Mouse (Mus musculus) bone marrow macrophage, adult 2 months (primary cell): ENCODE measurements around the gene Rimbp2. TPM values are rescaled to one million over a fixed set of nuclear protein-coding genes. Genes with fewer than 3 reads are reported as not detected.

ENCODE experiments used
- H3K27ac ChIP-seq: 2 replicates; pipeline ENCODE4 v1.5.1; 2012; ENCODE audit warnings: low read depth, low read length; ENCODE audit not compliant: insufficient read depth
- H3K4me1 ChIP-seq: 2 replicates; pipeline ENCODE4 v1.6.1; 2012; ENCODE audit warnings: low read length; ENCODE audit not compliant: control insufficient read depth, insufficient read depth
- H3K4me3 ChIP-seq: 2 replicates; pipeline ENCODE4 v1.5.1; 2012; ENCODE audit warnings: mild to moderate bottlenecking, low read length, moderate library complexity; ENCODE audit not compliant: insufficient read depth
- CTCF ChIP-seq: IDR thresholded peaks from 2 replicates; pipeline ENCODE4 v1.5.1; 2012; ENCODE audit warnings: low read depth, mild to moderate bottlenecking, low read length, moderate library complexity
- POLR2A ChIP-seq: IDR thresholded peaks from 2 replicates; pipeline ENCODE4 v1.6.1; 2012; ENCODE audit warnings: mild to moderate bottlenecking, low read depth, low read length, borderline replicate concordance
- polyA plus RNA-seq: library from polyadenylated mRNA; stranded (reverse); fragments of >200 nt; gene quantifications from 2 replicates; pipeline ENCODE4 v1.2.4, GENCODE M21; 2012; ENCODE audit not compliant: missing spikeins, insufficient read depth, insufficient read length

Gene Rimbp2
- polyA plus RNA-seq, 1 experiment, result not detected

GRCm38 (mm10) chr5:128932776-128933175 is 20.5 kb downstream of the Rimbp2 start:
- H3K27ac ChIP-seq, result no peak overlapping the region
- H3K4me1 ChIP-seq, result no peaks in the 10 kb centered on the region
- TF ChIP-seq CTCF (no peak), POLR2A (no peak)
- no peak overlapping the region for H3K4me3 ChIP-seq

GRCm38 (mm10) chr5:128925073-128925472 is 28.2 kb downstream of the Rimbp2 start:
- no peaks in the 10 kb centered on the region for H3K4me1 ChIP-seq
- TF ChIP-seq POLR2A (no peak), CTCF (no peak)
- no peak overlapping the region for H3K27ac ChIP-seq
- H3K4me3 ChIP-seq, result no peak overlapping the region

- Histone ChIP-seq H3K4me3 (no peak overlapping the region), H3K27ac (no peak overlapping the region), H3K4me1 (no peaks in the 10 kb centered on the region)
- TF ChIP-seq POLR2A (no peak), CTCF (no peak)
Observed at GRCm38 (mm10) chr5:128920112-128920511, 33.2 kb downstream of the Rimbp2 start.

GRCm38 (mm10) chr5:128917116-128917959 is 35.9 kb downstream of the Rimbp2 start:
- TF ChIP-seq CTCF (no peak), POLR2A (no peak)
- no peaks in the 10 kb centered on the region for H3K4me1 ChIP-seq
- H3K27ac ChIP-seq, result no peak overlapping the region
- no peak overlapping the region for H3K4me3 ChIP-seq

GRCm38 (mm10) chr5:128913820-128914219 is 39.5 kb downstream of the Rimbp2 start:
- Histone ChIP-seq H3K4me3 (no peak overlapping the region), H3K4me1 (no peaks in the 10 kb centered on the region), H3K27ac (no peak overlapping the region)
- TF ChIP-seq CTCF (no peak), POLR2A (no peak)

GRCm38 (mm10) chr5:128912374-128912773 is 40.9 kb downstream of the Rimbp2 start:
- Histone ChIP-seq H3K4me1 (no peaks in the 10 kb centered on the region), H3K4me3 (no peak overlapping the region), H3K27ac (no peak overlapping the region)
- TF ChIP-seq POLR2A (no peak), CTCF (no peak)

- Histone ChIP-seq H3K4me3 (no peak overlapping the region), H3K27ac (no peak overlapping the region), H3K4me1 (no peaks in the 10 kb centered on the region)
- no peak for TF ChIP-seq POLR2A
- no peak for TF ChIP-seq CTCF
Observed at GRCm38 (mm10) chr5:128911593-128911992, 41.7 kb downstream of the Rimbp2 start.

- Histone ChIP-seq H3K4me1 (no peaks in the 10 kb centered on the region), H3K4me3 (no peak overlapping the region), H3K27ac (no peak overlapping the region)
- no peak for TF ChIP-seq CTCF
- TF ChIP-seq POLR2A, result no peak
Observed at GRCm38 (mm10) chr5:128904113-128904512, 49.2 kb downstream of the Rimbp2 start.

- Histone ChIP-seq H3K4me3 (no peak overlapping the region), H3K4me1 (no peaks in the 10 kb centered on the region), H3K27ac (no peak overlapping the region)
- TF ChIP-seq CTCF, result no peak
- no peak for TF ChIP-seq POLR2A
Observed at GRCm38 (mm10) chr5:128903120-128903519, 50.2 kb downstream of the Rimbp2 start.

GRCm38 (mm10) chr5:128899971-128900370 is 53.3 kb downstream of the Rimbp2 start:
- Histone ChIP-seq H3K27ac (no peak overlapping the region), H3K4me3 (no peak overlapping the region)
- TF ChIP-seq POLR2A, result no peak
- TF ChIP-seq CTCF, result no peak

More at GRCm38 (mm10) chr5:128899971-128900370, 53.3 kb downstream of the Rimbp2 start:
- no peaks in the 10 kb centered on the region for H3K4me1 ChIP-seq
